Mouse (Mus musculus) kidney, adult 2 months (tissue): ENCODE results near the gene Fam57a.

Experiments used
- CTCF ChIP-seq: fragments of 200-500 bp; conservative IDR thresholded peaks from 2 replicates; pipeline ENCODE4 v1.5.1; 2011; ENCODE audit warnings: low read depth, mild to moderate bottlenecking, control low read depth, low read length, moderate library complexity, mixed read lengths; ENCODE audit not compliant: insufficient read depth, insufficient read length
- POLR2A ChIP-seq: fragments of 200-500 bp; IDR thresholded peaks from one replicate; pipeline ENCODE4 v1.6.1; 2011; ENCODE audit warnings: low read depth, low read length, control low read depth

GRCm38 (mm10) chr11:76167079-76167765 lies 12.2 kb upstream of the Fam57a start:
- TF ChIP-seq CTCF, result peak; percentile 40
- TF ChIP-seq POLR2A, result no peak
